Mouse (Mus musculus) limb, embryonic 12.5 days (tissue): ENCODE results near the gene Phf21b. TPM values are rescaled to one million over a fixed set of nuclear protein-coding genes. Genes with fewer than 3 reads are reported as not detected.
"Not testable (repeated sequence)": the region's sequence is repeated elsewhere in the genome, so short reads cannot be mapped to it uniquely, and the experiment has no call there.

Experiments used
- ATAC-seq: fragments of 200-750 bp; cut with Nextera tagmentation; 2 replicates; pipeline ENCODE4 v1.8.0; 2017; ENCODE audit warnings: low read depth, moderate TSS enrichment; ENCODE audit not compliant: insufficient number of reproducible peaks, insufficient read depth, low FRiP score, low TSS enrichment
- H3K27ac ChIP-seq: fragments of 300-500 bp; sonication (generic); 2 replicates; pipeline ENCODE4 v1.5.1; 2016; ENCODE audit warnings: mild to moderate bottlenecking, moderate library complexity
- H3K27me3 ChIP-seq: fragments of 300-500 bp; sonication (generic); 2 replicates; pipeline ENCODE4 v1.6.1; 2016; ENCODE audit warnings: mild to moderate bottlenecking, moderate library complexity
- H3K36me3 ChIP-seq: fragments of 300-500 bp; sonication (generic); 2 replicates; pipeline ENCODE4 v1.6.1; 2016; ENCODE audit warnings: mild to moderate bottlenecking, moderate library complexity
- H3K4me1 ChIP-seq: fragments of 300-500 bp; sonication (generic); replicated peaks from 2 replicates; pipeline ENCODE4 v1.6.1; 2016
- H3K4me2 ChIP-seq: fragments of 300-500 bp; sonication (generic); 2 replicates; pipeline ENCODE4 v1.6.1; 2016; ENCODE audit warnings: mild to moderate bottlenecking, moderate library complexity
- H3K4me3 ChIP-seq: fragments of 300-500 bp; sonication (generic); replicated peaks from 2 replicates; pipeline ENCODE4 v1.5.1; 2016; ENCODE audit warnings: mild to moderate bottlenecking
- H3K9ac ChIP-seq: fragments of 300-500 bp; sonication (generic); replicated peaks from 2 replicates; pipeline ENCODE4 v1.6.1; 2016; ENCODE audit warnings: mild to moderate bottlenecking, moderate library complexity
- H3K9me3 ChIP-seq: fragments of 300-500 bp; sonication (generic); 2 replicates; pipeline ENCODE4 v1.6.1; 2016; ENCODE audit warnings: mild to moderate bottlenecking, moderate library complexity
- WGBS: fragments of 180-500 bp; shearing (Covaris S2); methylation state at CpG from one replicate; pipeline ENCODE4 v1.1.7; 2016; 5-methylcytosine and 5-hydroxymethylcytosine counted together
- polyA plus RNA-seq: library from polyadenylated mRNA; unstranded; fragments of >200 nt; fragmentation: Nextera tagmentation; extraction: Ambion mirVana; gene quantifications from 2 replicates; pipeline ENCODE4 v1.2.1, GENCODE M21; 2016

Phf21b gene
- polyA plus RNA-seq, 1 experiment from 2014 or later, result 0.84 TPM

- no peak overlapping the region for H3K27ac ChIP-seq
- H3K4me3 ChIP-seq, result no peak overlapping the region
- H3K9ac ChIP-seq, result no peak overlapping the region
- H3K9me3 ChIP-seq, result no peaks in the 10 kb centered on the region
- no peak overlapping the region for H3K4me2 ChIP-seq
- no peaks in the 10 kb centered on the region for H3K27me3 ChIP-seq
- ATAC-seq, result no peak
- no peaks in the 10 kb centered on the region for H3K36me3 ChIP-seq
- 0 out of 2 replicates have a peak, but pooled peaks cover 2% of the 10 kb centered on the region for H3K4me1 ChIP-seq
- WGBS, result 82% methylated on average over 21 of the region's 21 CpGs
These were observed 83.4 kb downstream of the Phf21b start for GRCm38 (mm10) chr15:84772191-84773111.

- Histone ChIP-seq H3K9ac (no peak overlapping the region), H3K4me3 (no peak overlapping the region), H3K4me1 (0 out of 2 replicates have a peak, but pooled peaks cover 2% of the 10 kb centered on the region), H3K9me3 (no peaks in the 10 kb centered on the region), H3K27ac (no peak overlapping the region), H3K36me3 (no peaks in the 10 kb centered on the region), H3K27me3 (no peaks in the 10 kb centered on the region), H3K4me2 (no peak overlapping the region)
- ATAC-seq, result no peak
- WGBS, result 71% methylated on average over 11 of the region's 11 CpGs
These were observed 86.1 kb downstream of the Phf21b start for GRCm38 (mm10) chr15:84769641-84770341.

GRCm38 (mm10) chr15:84768531-84768930 lies 87.3 kb downstream of the Phf21b start:
- not testable (repeated sequence) for H3K27me3 ChIP-seq, H3K4me2 ChIP-seq, H3K9me3 ChIP-seq, H3K9ac ChIP-seq, H3K4me3 ChIP-seq, H3K36me3 ChIP-seq, ATAC-seq, H3K27ac ChIP-seq, H3K4me1 ChIP-seq
- 88% methylated on average over 4 of the region's 4 CpGs for WGBS

GRCm38 (mm10) chr15:84766621-84767020 lies 89.2 kb downstream of the Phf21b start:
- Histone ChIP-seq H3K4me1 (no peaks in the 10 kb centered on the region), H3K4me2 (no peak overlapping the region), H3K36me3 (no peaks in the 10 kb centered on the region), H3K27ac (no peak overlapping the region), H3K27me3 (no peaks in the 10 kb centered on the region), H3K9ac (no peak overlapping the region), H3K4me3 (no peak overlapping the region), H3K9me3 (no peaks in the 10 kb centered on the region)
- WGBS, result 45% methylated on average over 10 of the region's 10 CpGs
- ATAC-seq, result no peak

- no peak for ATAC-seq
- Histone ChIP-seq H3K4me1 (no peaks in the 10 kb centered on the region), H3K36me3 (no peaks in the 10 kb centered on the region), H3K9ac (no peak overlapping the region), H3K27ac (no peak overlapping the region), H3K9me3 (no peaks in the 10 kb centered on the region), H3K4me2 (no peak overlapping the region), H3K27me3 (peaks cover under 1% of the 10 kb centered on the region; the same call in 1 of the 2 replicates), H3K4me3 (no peak overlapping the region)
- 45% methylated on average over 7 of the region's 7 CpGs for WGBS
These were observed 92.4 kb downstream of the Phf21b start for GRCm38 (mm10) chr15:84763423-84763812.

GRCm38 (mm10) chr15:84762712-84763422 lies 93.0 kb downstream of the Phf21b start:
- no peak overlapping the region for H3K4me3 ChIP-seq
- H3K4me2 ChIP-seq, result no peak overlapping the region
- H3K27ac ChIP-seq, result no peak overlapping the region
- peaks cover 6% of the 10 kb centered on the region for H3K27me3 ChIP-seq
- no peaks in the 10 kb centered on the region for H3K9me3 ChIP-seq
- H3K4me1 ChIP-seq, result no peaks in the 10 kb centered on the region
- WGBS, result 78% methylated on average over 8 of the region's 8 CpGs
- no peaks in the 10 kb centered on the region for H3K36me3 ChIP-seq
- H3K9ac ChIP-seq, result no peak overlapping the region
- no peak for ATAC-seq

- WGBS, result 41% methylated on average over 4 of the region's 4 CpGs
- Histone ChIP-seq H3K4me2 (no peak overlapping the region), H3K4me1 (peaks cover 13% of the 10 kb centered on the region), H3K27me3 (peaks cover 33% of the 10 kb centered on the region), H3K9me3 (no peaks in the 10 kb centered on the region), H3K9ac (no peak overlapping the region), H3K36me3 (no peaks in the 10 kb centered on the region), H3K27ac (no peak overlapping the region), H3K4me3 (no peak overlapping the region)
- ATAC-seq, result no peak
These were observed 97.4 kb downstream of the Phf21b start for GRCm38 (mm10) chr15:84758493-84758892.

- Histone ChIP-seq H3K4me3 (peak overlapping the region; percentile 32), H3K36me3 (no peaks in the 10 kb centered on the region), H3K27ac (peak overlapping the region; percentile 45; the same call in 1 of the 2 replicates), H3K9me3 (no peaks in the 10 kb centered on the region), H3K4me1 (peaks cover 13% of the 10 kb centered on the region), H3K27me3 (peaks cover 33% of the 10 kb centered on the region), H3K9ac (peak overlapping the region; percentile 40), H3K4me2 (peak overlapping the region; percentile 64)
- no peak for ATAC-seq
- 3% methylated on average over 22 of the region's 22 CpGs for WGBS
These were observed 99.4 kb downstream of the Phf21b start for GRCm38 (mm10) chr15:84756426-84756825.

GRCm38 (mm10) chr15:84754987-84755386 lies 100.9 kb downstream of the Phf21b start:
- Histone ChIP-seq H3K4me1 (peaks cover 13% of the 10 kb centered on the region), H3K27me3 (peaks cover 33% of the 10 kb centered on the region), H3K9me3 (no peaks in the 10 kb centered on the region), H3K27ac (no peak overlapping the region), H3K36me3 (no peaks in the 10 kb centered on the region), H3K4me2 (no peak overlapping the region), H3K4me3 (no peak overlapping the region), H3K9ac (no peak overlapping the region)
- ATAC-seq, result no peak
- 17% methylated on average over 3 of the region's 3 CpGs for WGBS

- no peaks in the 10 kb centered on the region for H3K27me3 ChIP-seq
- WGBS, result 92% methylated on average over 4 of the region's 4 CpGs
- H3K36me3 ChIP-seq, result no peaks in the 10 kb centered on the region
- no peak overlapping the region for H3K9ac ChIP-seq
- no peak overlapping the region for H3K4me2 ChIP-seq
- no peak overlapping the region for H3K4me3 ChIP-seq
- H3K4me1 ChIP-seq, result peaks cover 11% of the 10 kb centered on the region
- no peak for ATAC-seq
- no peak overlapping the region for H3K27ac ChIP-seq
- H3K9me3 ChIP-seq, result no peaks in the 10 kb centered on the region
These were observed 110.0 kb downstream of the Phf21b start for GRCm38 (mm10) chr15:84745831-84746230.

GRCm38 (mm10) chr15:84744308-84744707 lies 111.5 kb downstream of the Phf21b start:
- no peak overlapping the region for H3K4me3 ChIP-seq
- H3K27me3 ChIP-seq, result no peaks in the 10 kb centered on the region
- no peak for ATAC-seq
- 0 out of 2 replicates have a peak overlapping the region, but pooled peaks have one; percentile 8 for H3K4me2 ChIP-seq
- H3K36me3 ChIP-seq, result no peaks in the 10 kb centered on the region
- no peak overlapping the region for H3K27ac ChIP-seq
- H3K9ac ChIP-seq, result no peak overlapping the region
- H3K9me3 ChIP-seq, result peaks cover 4% of the 10 kb centered on the region; the same call in 1 of the 2 replicates
- WGBS, result 9% methylated on average over 2 of the region's 2 CpGs
- peaks cover 11% of the 10 kb centered on the region for H3K4me1 ChIP-seq
